Mouse (Mus musculus): Measurements from ENCODE around the gene Endod1.
A peak's percentile ranks its signal among the peaks of the same experiment; 100 is the strongest.
"Not testable (repeated sequence)": the region's sequence is repeated elsewhere in the genome, so short reads cannot be mapped to it uniquely, and the experiment has no call there.

Endod1 gene

GRCm38 (mm10) chr9:14380386-14381285, 671 bp downstream of the Endod1 start:
- peak; percentile 80 to 86 for DNase-seq (ENCODE audit: low spot score in 2 of 2)

- peak; percentile 11 to 19 for DNase-seq (ENCODE audit: low spot score in 2 of 2)
These were observed 1.4 kb downstream of the Endod1 start for GRCm38 (mm10) chr9:14379769-14380385.

- DNase-seq (ENCODE audit: low spot score in 2 of 2) = no peak
These were observed 3.2 kb downstream of the Endod1 start for GRCm38 (mm10) chr9:14378151-14378550.

GRCm38 (mm10) chr9:14376149-14376548, 5.2 kb downstream of the Endod1 start:
- no peak for DNase-seq (ENCODE audit: low spot score in 2 of 2)

GRCm38 (mm10) chr9:14372440-14372839, 8.9 kb downstream of the Endod1 start:
- DNase-seq (ENCODE audit: low spot score in 2 of 2) = no peak

GRCm38 (mm10) chr9:14369271-14369670, 12.0 kb downstream of the Endod1 start:
- DNase-seq (ENCODE audit: low spot score in 2 of 2) = no peak

GRCm38 (mm10) chr9:14367850-14368249, 13.5 kb downstream of the Endod1 start:
- DNase-seq (ENCODE audit: low spot score in 2 of 2) = no peak

- no peak for DNase-seq (ENCODE audit: low spot score in 2 of 2)
These were observed 15.7 kb downstream of the Endod1 start for GRCm38 (mm10) chr9:14365481-14366125.

- DNase-seq (ENCODE audit: low spot score in 2 of 2) = no peak
These were observed 16.6 kb downstream of the Endod1 start for GRCm38 (mm10) chr9:14364719-14365118.

- DNase-seq (ENCODE audit: low spot score in 2 of 2) = peak in 1 of 2 experiments; percentile 7
These were observed 17.8 kb downstream of the Endod1 start for GRCm38 (mm10) chr9:14363540-14363939.

GRCm38 (mm10) chr9:14362068-14362768, 19.1 kb downstream of the Endod1 start:
- no peak for DNase-seq (ENCODE audit: low spot score in 2 of 2)

GRCm38 (mm10) chr9:14357033-14357432, 24.3 kb downstream of the Endod1 start:
- no peak for DNase-seq (ENCODE audit: low spot score in 2 of 2)

- no peak for DNase-seq (ENCODE audit: low spot score in 2 of 2)
These were observed 26.5 kb downstream of the Endod1 start for GRCm38 (mm10) chr9:14354852-14355251.

- DNase-seq (ENCODE audit: low spot score in 2 of 2) = no peak
These were observed 29.0 kb downstream of the Endod1 start for GRCm38 (mm10) chr9:14352337-14352736.

- DNase-seq (ENCODE audit: low spot score in 2 of 2) = no peak
These were observed 30.5 kb downstream of the Endod1 start for GRCm38 (mm10) chr9:14350787-14351186.

- no peak for DNase-seq (ENCODE audit: low spot score in 2 of 2)
These were observed 31.9 kb downstream of the Endod1 start for GRCm38 (mm10) chr9:14349380-14349779.

- DNase-seq (ENCODE audit: low spot score in 2 of 2) = no peak
These were observed 32.9 kb downstream of the Endod1 start for GRCm38 (mm10) chr9:14348416-14348815.

- not testable (repeated sequence) for DNase-seq (ENCODE audit: low spot score in 2 of 2)
These were observed 35.4 kb downstream of the Endod1 start for GRCm38 (mm10) chr9:14345866-14346265.

GRCm38 (mm10) chr9:14342041-14342668, 39.2 kb downstream of the Endod1 start:
- peak; percentile 57 to 59 for DNase-seq (ENCODE audit: low spot score in 2 of 2)

GRCm38 (mm10) chr9:14338701-14339100, 42.6 kb downstream of the Endod1 start:
- DNase-seq (ENCODE audit: low spot score in 2 of 2) = no peak

- no peak for DNase-seq (ENCODE audit: low spot score in 2 of 2)
These were observed 44.4 kb downstream of the Endod1 start for GRCm38 (mm10) chr9:14336901-14337300.

All from urinary bladder, postnatal 36 days (tissue).